Mouse (Mus musculus) CD4-positive, CD25-positive, alpha-beta regulatory T cell, adult 9 weeks (primary cell): Measurements from ENCODE around the gene Atf4. TPM values are rescaled to one million over a fixed set of nuclear protein-coding genes. Genes with fewer than 3 reads are reported as not detected.

ENCODE experiments used
- polyA plus RNA-seq: library from polyadenylated mRNA; unstranded; fragments of 100-300 nt; shearing (Covaris generic); gene quantifications from one replicate; pipeline ENCODE4 v1.2.1, GENCODE M21; 2017

Atf4 gene
- polyA plus RNA-seq = 127 TPM

GRCm38 (mm10) chr15:80254847-80255645 lies at the start of gene Atf4:
Gene Atf4 (plus strand): TSS chr15:80255184.

GRCm38 (mm10) chr15:80233733-80234509 lies 21.1 kb upstream of the Atf4 start, which contains the start of gene Mief1:
Gene Mief1 (plus strand): TSS chr15:80234018.

GRCm38 (mm10) chr15:80235535-80235934 lies 19.4 kb upstream of the Atf4 start, which contains the start of gene AC140267.1:
Gene AC140267.1 (plus strand): TSS chr15:80235835.

GRCm38 (mm10) chr15:80263610-80264575 lies 8.9 kb downstream of the Atf4 start, which contains the start of gene Rps19bp1:
Gene Rps19bp1 (minus strand): TSS chr15:80264315.

GRCm38 (mm10) chr15:80286851-80287415 lies 31.9 kb downstream of the Atf4 start, which contains the start of gene Cacna1i:
Gene Cacna1i (plus strand): TSS chr15:80287238.

Other genes starting within 250 kb of the Atf4 start
- 1.0 TPM for gene Pdgfb, start 240.2 kb upstream of the Atf4 start, polyA plus RNA-seq
- 0.32 TPM for gene Syngr1, start 163.8 kb upstream of the Atf4 start, polyA plus RNA-seq
- 2,051 TPM for gene Rpl3, start 163.3 kb upstream of the Atf4 start, polyA plus RNA-seq
- gene Tab1, start 122.1 kb upstream of the Atf4 start, polyA plus RNA-seq = 27.7 TPM
- not detected for gene Mgat3, start 81.5 kb upstream of the Atf4 start, polyA plus RNA-seq
- gene Mief1, start 21.2 kb upstream of the Atf4 start, polyA plus RNA-seq = 36.4 TPM
- not detected for gene AC140267.1, start 19.3 kb upstream of the Atf4 start, polyA plus RNA-seq
- gene Rps19bp1, start 9.1 kb downstream of the Atf4 start, polyA plus RNA-seq = 23.2 TPM
- gene Cacna1i, start 32.1 kb downstream of the Atf4 start, polyA plus RNA-seq = 0.02 TPM